Mouse (Mus musculus) midbrain, postnatal 0 days (tissue): Measurements from ENCODE around the gene Cemip2. TPM values are rescaled to one million over a fixed set of nuclear protein-coding genes. Genes with fewer than 3 reads are reported as not detected.

Source experiments
- ATAC-seq: fragments of 200-750 bp; cut with Nextera tagmentation; 2 replicates; pipeline ENCODE4 v1.8.0; 2017; ENCODE audit warnings: moderate number of reproducible peaks, mild to moderate bottlenecking, moderate TSS enrichment, moderate library complexity; ENCODE audit not compliant: low FRiP score
- DNase-seq: peaks from one replicate; pipeline ENCODE4 v3.0.0-alpha.2; 2015; ENCODE audit warnings: low spot score
- H3K27ac ChIP-seq: fragments of 300-500 bp; sonication (generic); 2 replicates; pipeline ENCODE4 v1.5.1; 2014; ENCODE audit warnings: low read depth, mild to moderate bottlenecking, low read length, mixed read lengths
- H3K27me3 ChIP-seq: fragments of 300-500 bp; sonication (generic); 2 replicates; pipeline ENCODE4 v1.6.1; 2014; ENCODE audit warnings: low read length, control low read depth, mixed read lengths; ENCODE audit not compliant: insufficient read depth
- H3K36me3 ChIP-seq: fragments of 300-500 bp; sonication (generic); 2 replicates; pipeline ENCODE4 v1.6.1; 2014; ENCODE audit warnings: low read length, control low read depth, mixed read lengths; ENCODE audit not compliant: insufficient read depth
- H3K4me1 ChIP-seq: fragments of 300-500 bp; sonication (generic); 2 replicates; pipeline ENCODE4 v1.6.1; 2014; ENCODE audit warnings: mild to moderate bottlenecking, control low read depth, antibody characterized with exemption, low read length, mixed read lengths; ENCODE audit not compliant: insufficient read depth
- H3K4me2 ChIP-seq: fragments of 300-500 bp; sonication (generic); 2 replicates; pipeline ENCODE4 v1.6.1; 2014; ENCODE audit warnings: low read depth, mild to moderate bottlenecking, low read length, mixed read lengths; ENCODE audit not compliant: poor library complexity, severe bottlenecking
- H3K4me3 ChIP-seq: fragments of 300-500 bp; sonication (generic); 2 replicates; pipeline ENCODE4 v1.5.1; 2014; ENCODE audit warnings: low read depth, mild to moderate bottlenecking, low read length, moderate library complexity
- H3K9ac ChIP-seq: fragments of 300-500 bp; sonication (generic); replicated peaks from 2 replicates; pipeline ENCODE4 v1.6.1; 2014; ENCODE audit warnings: mild to moderate bottlenecking, low read length, moderate library complexity, mixed read lengths; ENCODE audit not compliant: poor library complexity, severe bottlenecking
- H3K9me3 ChIP-seq: fragments of 300-500 bp; sonication (generic); 2 replicates; pipeline ENCODE4 v1.6.1; 2016; ENCODE audit warnings: low read length, control low read depth
- CTCF ChIP-seq: IDR thresholded peaks from 2 replicates; pipeline ENCODE4 v1.5.1; 2016; ENCODE audit warnings: antibody characterized with exemption, mild to moderate bottlenecking
- WGBS: fragments of 180-500 bp; shearing (Covaris S2); extraction: QIAGEN DNeasy Blood & Tissue Kit; methylation state at CpG from one replicate; pipeline ENCODE4 v1.1.7; 2014; 5-methylcytosine and 5-hydroxymethylcytosine counted together
- polyA plus RNA-seq: library from polyadenylated mRNA; unstranded; fragments of >200 nt; fragmentation: Nextera tagmentation; extraction: Ambion mirVana; gene quantifications from 2 replicates; pipeline ENCODE4 v1.2.1, GENCODE M21; 2015
- total RNA-seq: library from RNA; depleted of rRNA; stranded (reverse); fragments of >200 nt; gene quantifications from 2 replicates; pipeline ENCODE4 v1.2.3, GENCODE M21; 2014

Gene Cemip2
- total and polyA plus RNA-seq, 2 experiments from 2014 or later: 15.8 to 26.3 TPM

- no peak for DNase-seq
- no peak for TF ChIP-seq CTCF
- 80% methylated on average over 4 of the region's 4 CpGs for WGBS
Measured at GRCm38 (mm10) chr19:21820126-21820525, 42.0 kb downstream of the Cemip2 start.

GRCm38 (mm10) chr19:21821877-21822276 is 43.7 kb downstream of the Cemip2 start:
- Histone ChIP-seq H3K27me3 (no peaks in the 10 kb centered on the region), H3K4me3 (no peak overlapping the region), H3K27ac (no peak overlapping the region), H3K9me3 (no peaks in the 10 kb centered on the region), H3K36me3 (peaks cover 22% of the 10 kb centered on the region), H3K4me2 (no peak overlapping the region), H3K4me1 (no peaks in the 10 kb centered on the region), H3K9ac (no peak overlapping the region)
- WGBS: 75% methylated on average over 6 of the region's 6 CpGs
- no peak for ATAC-seq
- DNase-seq: no peak
- no peak for TF ChIP-seq CTCF

More at GRCm38 (mm10) chr19:21820126-21820525, 42.0 kb downstream of the Cemip2 start:
- Histone ChIP-seq H3K4me2 (no peak overlapping the region), H3K27ac (no peak overlapping the region), H3K9me3 (no peaks in the 10 kb centered on the region), H3K36me3 (peaks cover 32% of the 10 kb centered on the region), H3K27me3 (no peaks in the 10 kb centered on the region), H3K4me3 (no peak overlapping the region), H3K9ac (no peak overlapping the region), H3K4me1 (no peaks in the 10 kb centered on the region)
- no peak for ATAC-seq

- Histone ChIP-seq H3K4me1 (no peaks in the 10 kb centered on the region), H3K9ac (no peak overlapping the region), H3K4me3 (no peak overlapping the region), H3K4me2 (no peak overlapping the region), H3K9me3 (no peaks in the 10 kb centered on the region), H3K27me3 (no peaks in the 10 kb centered on the region), H3K36me3 (peaks cover 18% of the 10 kb centered on the region), H3K27ac (no peak overlapping the region)
- WGBS: 90% methylated on average over 5 of the region's 5 CpGs
- DNase-seq: no peak
- no peak for TF ChIP-seq CTCF
- ATAC-seq: no peak
Measured at GRCm38 (mm10) chr19:21824146-21824545, 46.0 kb downstream of the Cemip2 start.

- H3K4me3 ChIP-seq: no peak overlapping the region
- H3K27me3 ChIP-seq: no peaks in the 10 kb centered on the region
- H3K9ac ChIP-seq: no peak overlapping the region
- DNase-seq: no peak
- no peak overlapping the region for H3K27ac ChIP-seq
- H3K9me3 ChIP-seq: no peaks in the 10 kb centered on the region
- H3K4me2 ChIP-seq: no peak overlapping the region
- H3K36me3 ChIP-seq: peaks cover 21% of the 10 kb centered on the region
- ATAC-seq: no peak
- H3K4me1 ChIP-seq: no peaks in the 10 kb centered on the region
- TF ChIP-seq CTCF: peak; percentile 62
- WGBS: 93% methylated on average over 4 of the region's 4 CpGs
Measured at GRCm38 (mm10) chr19:21825128-21825885, 47.2 kb downstream of the Cemip2 start.

- H3K4me3 ChIP-seq: no peak overlapping the region
- no peak overlapping the region for H3K4me2 ChIP-seq
- H3K36me3 ChIP-seq: peaks cover 51% of the 10 kb centered on the region
- WGBS: 90% methylated on average over 12 of the region's 12 CpGs
- H3K4me1 ChIP-seq: no peaks in the 10 kb centered on the region
- ATAC-seq (no peak), DNase-seq (no peak)
- TF ChIP-seq CTCF: no peak
- no peaks in the 10 kb centered on the region for H3K9me3 ChIP-seq
- H3K9ac ChIP-seq: no peak overlapping the region
- H3K27ac ChIP-seq: no peak overlapping the region
- H3K27me3 ChIP-seq: no peaks in the 10 kb centered on the region
Measured at GRCm38 (mm10) chr19:21833416-21833992, 55.4 kb downstream of the Cemip2 start.

- H3K4me3 ChIP-seq: no peak overlapping the region
- ATAC-seq (no peak), DNase-seq (no peak)
- TF ChIP-seq CTCF: no peak
- 92% methylated on average over 7 of the region's 7 CpGs for WGBS
- H3K4me1 ChIP-seq: no peaks in the 10 kb centered on the region
- H3K27ac ChIP-seq: no peak overlapping the region
- H3K9ac ChIP-seq: no peak overlapping the region
- no peaks in the 10 kb centered on the region for H3K27me3 ChIP-seq
- no peaks in the 10 kb centered on the region for H3K9me3 ChIP-seq
- peaks cover 46% of the 10 kb centered on the region for H3K36me3 ChIP-seq
- H3K4me2 ChIP-seq: no peak overlapping the region
Measured at GRCm38 (mm10) chr19:21834952-21835351, 56.8 kb downstream of the Cemip2 start.
